Mouse (Mus musculus) embryonic fibroblast, embryonic 13.5 days (primary cell): ENCODE results near the gene Oasl2.

Experiments
- CTCF ChIP-seq: IDR thresholded peaks from 2 replicates; pipeline ENCODE4 v1.5.1; 2011; ENCODE audit warnings: mild to moderate bottlenecking, control low read depth, low read length, moderate library complexity, borderline replicate concordance; ENCODE audit not compliant: insufficient read depth
- POLR2A ChIP-seq: IDR thresholded peaks from 2 replicates; pipeline ENCODE4 v1.6.1; 2011; ENCODE audit warnings: low read depth, mild to moderate bottlenecking, control low read depth, low read length, moderate library complexity

- TF ChIP-seq CTCF, result no peak
- TF ChIP-seq POLR2A, result no peak
Observed at GRCm38 (mm10) chr5:114958069-114958468, 61.3 kb downstream of the Oasl2 start.
